Mouse (Mus musculus) limb, embryonic 12.5 days (tissue): ENCODE results near the gene Cst7. TPM values are rescaled to one million over a fixed set of nuclear protein-coding genes. Genes with fewer than 3 reads are reported as not detected.

Experiments used
- ATAC-seq: fragments of 200-750 bp; cut with Nextera tagmentation; 2 replicates; pipeline ENCODE4 v1.8.0; 2017; ENCODE audit warnings: low read depth, moderate TSS enrichment; ENCODE audit not compliant: insufficient number of reproducible peaks, insufficient read depth, low FRiP score, low TSS enrichment
- H3K27ac ChIP-seq: fragments of 300-500 bp; sonication (generic); 2 replicates; pipeline ENCODE4 v1.5.1; 2016; ENCODE audit warnings: mild to moderate bottlenecking, moderate library complexity
- H3K27me3 ChIP-seq: fragments of 300-500 bp; sonication (generic); 2 replicates; pipeline ENCODE4 v1.6.1; 2016; ENCODE audit warnings: mild to moderate bottlenecking, moderate library complexity
- H3K36me3 ChIP-seq: fragments of 300-500 bp; sonication (generic); 2 replicates; pipeline ENCODE4 v1.6.1; 2016; ENCODE audit warnings: mild to moderate bottlenecking, moderate library complexity
- H3K4me1 ChIP-seq: fragments of 300-500 bp; sonication (generic); replicated peaks from 2 replicates; pipeline ENCODE4 v1.6.1; 2016
- H3K4me2 ChIP-seq: fragments of 300-500 bp; sonication (generic); 2 replicates; pipeline ENCODE4 v1.6.1; 2016; ENCODE audit warnings: mild to moderate bottlenecking, moderate library complexity
- H3K4me3 ChIP-seq: fragments of 300-500 bp; sonication (generic); replicated peaks from 2 replicates; pipeline ENCODE4 v1.5.1; 2016; ENCODE audit warnings: mild to moderate bottlenecking
- H3K9ac ChIP-seq: fragments of 300-500 bp; sonication (generic); replicated peaks from 2 replicates; pipeline ENCODE4 v1.6.1; 2016; ENCODE audit warnings: mild to moderate bottlenecking, moderate library complexity
- H3K9me3 ChIP-seq: fragments of 300-500 bp; sonication (generic); 2 replicates; pipeline ENCODE4 v1.6.1; 2016; ENCODE audit warnings: mild to moderate bottlenecking, moderate library complexity
- WGBS: fragments of 180-500 bp; shearing (Covaris S2); methylation state at CpG from one replicate; pipeline ENCODE4 v1.1.7; 2016; 5-methylcytosine and 5-hydroxymethylcytosine counted together
- polyA plus RNA-seq: library from polyadenylated mRNA; unstranded; fragments of >200 nt; fragmentation: Nextera tagmentation; extraction: Ambion mirVana; gene quantifications from 2 replicates; pipeline ENCODE4 v1.2.1, GENCODE M21; 2016

Gene Cst7
- polyA plus RNA-seq, 1 experiment from 2014 or later = 0.29 TPM

- no peaks in the 10 kb centered on the region for H3K4me1 ChIP-seq
- ATAC-seq = no peak
- 95% methylated on average over 3 of the region's 3 CpGs for WGBS
- no peak overlapping the region for H3K27ac ChIP-seq
- no peaks in the 10 kb centered on the region for H3K9me3 ChIP-seq
- no peak overlapping the region for H3K9ac ChIP-seq
- no peaks in the 10 kb centered on the region for H3K27me3 ChIP-seq
- no peak overlapping the region for H3K4me3 ChIP-seq
- no peak overlapping the region for H3K4me2 ChIP-seq
- peaks cover 26% of the 10 kb centered on the region; the same call in 1 of the 2 replicates for H3K36me3 ChIP-seq
Measured at GRCm38 (mm10) chr2:150595411-150596190, 25.4 kb downstream of the Cst7 start.

GRCm38 (mm10) chr2:150600263-150600662 lies 30.0 kb downstream of the Cst7 start:
- no peak overlapping the region for H3K27ac ChIP-seq
- no peak overlapping the region for H3K9ac ChIP-seq
- no peak for ATAC-seq
- 92% methylated on average over 2 of the region's 2 CpGs for WGBS
- H3K36me3 ChIP-seq = peaks cover 10% of the 10 kb centered on the region; the same call in 1 of the 2 replicates
- H3K4me3 ChIP-seq = no peak overlapping the region
- H3K27me3 ChIP-seq = no peaks in the 10 kb centered on the region
- H3K4me2 ChIP-seq = no peak overlapping the region
- no peaks in the 10 kb centered on the region for H3K4me1 ChIP-seq
- no peaks in the 10 kb centered on the region for H3K9me3 ChIP-seq

GRCm38 (mm10) chr2:150602166-150602565 lies 32.0 kb downstream of the Cst7 start:
- no peak overlapping the region for H3K9ac ChIP-seq

GRCm38 (mm10) chr2:150604802-150605201 lies 34.6 kb downstream of the Cst7 start:
- H3K9ac ChIP-seq = no peak overlapping the region
- ATAC-seq = no peak
- H3K4me2 ChIP-seq = no peak overlapping the region
- no peaks in the 10 kb centered on the region for H3K36me3 ChIP-seq
- H3K27ac ChIP-seq = no peak overlapping the region
- no peak overlapping the region for H3K4me3 ChIP-seq
- H3K9me3 ChIP-seq = no peaks in the 10 kb centered on the region
- H3K27me3 ChIP-seq = no peaks in the 10 kb centered on the region
- WGBS = 82% methylated on average over 2 of the region's 2 CpGs
- H3K4me1 ChIP-seq = peaks cover 8% of the 10 kb centered on the region

More at GRCm38 (mm10) chr2:150602166-150602565, 32.0 kb downstream of the Cst7 start:
- no peaks in the 10 kb centered on the region for H3K9me3 ChIP-seq
- no peak for ATAC-seq
- H3K4me2 ChIP-seq = no peak overlapping the region
- no peaks in the 10 kb centered on the region for H3K27me3 ChIP-seq
- peaks cover 1% of the 10 kb centered on the region for H3K4me1 ChIP-seq
- no peak overlapping the region for H3K4me3 ChIP-seq
- H3K36me3 ChIP-seq = peaks cover 4% of the 10 kb centered on the region; the same call in 1 of the 2 replicates
- no peak overlapping the region for H3K27ac ChIP-seq
- WGBS = 90% methylated on average over 2 of the region's 2 CpGs

GRCm38 (mm10) chr2:150607086-150607485 lies 36.9 kb downstream of the Cst7 start:
- H3K4me3 ChIP-seq = 0 out of 2 replicates have a peak overlapping the region, but pooled peaks have one; percentile 87
- no peaks in the 10 kb centered on the region for H3K36me3 ChIP-seq
- WGBS = 84% methylated on average over 1 of the region's 1 CpGs
- H3K4me1 ChIP-seq = peaks cover 8% of the 10 kb centered on the region
- ATAC-seq = no peak
- H3K27ac ChIP-seq = no peak overlapping the region
- no peak overlapping the region for H3K9ac ChIP-seq
- 0 out of 2 replicates have a peak, but pooled peaks cover 1% of the 10 kb centered on the region for H3K27me3 ChIP-seq
- no peaks in the 10 kb centered on the region for H3K9me3 ChIP-seq
- peak overlapping the region; percentile 86 for H3K4me2 ChIP-seq

GRCm38 (mm10) chr2:150608087-150608799 lies 38.0 kb downstream of the Cst7 start, which contains the start of gene Apmap:
TSS of gene Apmap (minus strand) at chr2:150608567.
- Histone ChIP-seq H3K4me1 (peaks cover 8% of the 10 kb centered on the region), H3K4me3 (peak within 1 kb of the TSS; percentile 87), H3K27me3 (0 out of 2 replicates have a peak, but pooled peaks cover 6% of the 10 kb centered on the region), H3K27ac (0 out of 2 replicates have a peak within 1 kb of the TSS, but pooled peaks have one; percentile 20), H3K9ac (peak within 1 kb of the TSS; percentile 76), H3K9me3 (no peaks in the 10 kb centered on the region), H3K36me3 (no peaks in the 10 kb centered on the region), H3K4me2 (peak within 1 kb of the TSS; percentile 86)
- under 1% methylated on average over 42 of the region's 42 CpGs for WGBS
- peak; percentile 99 for ATAC-seq

- H3K4me1 ChIP-seq = peaks cover 8% of the 10 kb centered on the region
- H3K9ac ChIP-seq = peak overlapping the region; percentile 37; the same call in 1 of the 2 replicates
- H3K4me2 ChIP-seq = peak overlapping the region; percentile 86
- H3K36me3 ChIP-seq = no peaks in the 10 kb centered on the region
- no peaks in the 10 kb centered on the region for H3K9me3 ChIP-seq
- peak; percentile 65 for ATAC-seq
- 1% methylated on average over 10 of the region's 10 CpGs for WGBS
- H3K4me3 ChIP-seq = peak overlapping the region; percentile 87
- 0 out of 2 replicates have a peak overlapping the region, but pooled peaks have one; percentile 20 for H3K27ac ChIP-seq
- H3K27me3 ChIP-seq = 0 out of 2 replicates have a peak, but pooled peaks cover 6% of the 10 kb centered on the region
Measured at GRCm38 (mm10) chr2:150608872-150609560, 38.8 kb downstream of the Cst7 start.

- peaks cover 8% of the 10 kb centered on the region for H3K4me1 ChIP-seq
- H3K4me2 ChIP-seq = no peak overlapping the region
- no peak for ATAC-seq
- H3K4me3 ChIP-seq = no peak overlapping the region
- no peaks in the 10 kb centered on the region for H3K9me3 ChIP-seq
- WGBS = 84% methylated on average over 3 of the region's 3 CpGs
- H3K36me3 ChIP-seq = no peaks in the 10 kb centered on the region
- no peak overlapping the region for H3K27ac ChIP-seq
- H3K27me3 ChIP-seq = 0 out of 2 replicates have a peak, but pooled peaks cover 6% of the 10 kb centered on the region
- no peak overlapping the region for H3K9ac ChIP-seq
Measured at GRCm38 (mm10) chr2:150610097-150610496, 39.9 kb downstream of the Cst7 start.

- Histone ChIP-seq H3K9ac (no peak overlapping the region), H3K27me3 (no peaks in the 10 kb centered on the region), H3K36me3 (no peaks in the 10 kb centered on the region), H3K4me2 (no peak overlapping the region), H3K27ac (no peak overlapping the region), H3K9me3 (no peaks in the 10 kb centered on the region), H3K4me1 (peaks cover 4% of the 10 kb centered on the region), H3K4me3 (no peak overlapping the region)
- 72% methylated on average over 3 of the region's 3 CpGs for whole genome bisulfite sequencing
- no peak for ATAC-seq
Measured at GRCm38 (mm10) chr2:150621698-150622097, 51.5 kb downstream of the Cst7 start.

- Histone ChIP-seq H3K36me3 (no peaks in the 10 kb centered on the region), H3K27me3 (no peaks in the 10 kb centered on the region), H3K9ac (no peak overlapping the region), H3K4me3 (no peak overlapping the region), H3K9me3 (no peaks in the 10 kb centered on the region), H3K4me2 (no peak overlapping the region), H3K4me1 (peaks cover 4% of the 10 kb centered on the region), H3K27ac (no peak overlapping the region)
- ATAC-seq = no peak
- WGBS = 84% methylated on average over 3 of the region's 3 CpGs
Measured at GRCm38 (mm10) chr2:150623957-150624356, 53.7 kb downstream of the Cst7 start.

- Histone ChIP-seq H3K27me3 (no peaks in the 10 kb centered on the region), H3K4me1 (peaks cover 4% of the 10 kb centered on the region), H3K27ac (no peak overlapping the region), H3K9ac (no peak overlapping the region), H3K4me2 (no peak overlapping the region), H3K9me3 (no peaks in the 10 kb centered on the region), H3K36me3 (no peaks in the 10 kb centered on the region), H3K4me3 (no peak overlapping the region)
- 89% methylated on average over 8 of the region's 8 CpGs for WGBS
- ATAC-seq = no peak
Measured at GRCm38 (mm10) chr2:150624926-150625325, 54.7 kb downstream of the Cst7 start.
